Comparison of ENCODE assay signal across 8 mouse cellular contexts in the genomic region with DNA sequence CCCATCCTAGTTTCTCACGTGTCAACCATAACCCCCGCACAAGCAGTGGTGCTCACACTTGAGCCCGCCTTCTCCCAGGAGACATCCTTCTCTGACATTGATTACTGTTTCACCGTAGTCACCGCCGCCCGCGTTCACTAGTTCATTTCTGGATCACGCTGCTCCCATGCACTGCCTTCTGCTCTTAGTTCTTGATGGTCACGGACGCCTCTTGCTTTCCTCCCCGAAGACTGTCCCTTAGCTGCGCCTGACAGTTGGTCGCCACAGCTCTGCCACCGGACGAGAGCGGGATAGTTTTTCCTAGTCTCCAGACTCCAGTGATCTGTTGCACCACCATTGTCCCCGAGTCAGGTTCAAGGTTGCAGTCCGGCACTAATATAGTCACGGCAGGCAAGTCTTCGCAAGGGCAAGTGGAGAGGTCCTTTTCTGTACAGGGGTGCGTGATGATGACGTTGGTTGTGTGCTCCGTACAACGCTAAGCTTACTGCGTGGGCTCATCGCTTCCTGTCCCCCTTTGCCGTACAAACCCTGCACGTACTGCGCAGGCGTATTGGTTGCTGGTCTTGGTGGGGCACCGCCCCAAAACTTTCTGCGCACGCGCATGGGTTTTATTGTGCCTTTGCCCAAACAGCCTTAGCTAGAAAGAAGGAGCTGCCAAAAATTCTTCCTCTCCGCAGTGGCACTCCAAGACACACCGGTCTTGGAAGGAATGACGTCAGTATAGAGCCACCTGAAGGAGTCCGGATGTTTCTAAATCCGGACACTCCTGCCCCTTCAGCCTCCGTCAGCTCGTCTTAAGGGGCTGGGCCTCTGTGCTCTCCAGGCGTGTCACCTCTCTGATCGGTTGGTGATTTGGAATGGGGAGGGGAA. TPM values are rescaled to one million over a fixed set of nuclear protein-coding genes. Genes with fewer than 3 reads are reported as not detected.
DNase-seq lines count a peak whose midpoint lies in the region; ATAC-seq and TF ChIP-seq lines count a peak whose summit lies in the region.

A gene (plus strand): TSS at position 628 of the 870 bp plus-strand sequence.

- H3ac ChIP-seq in C2C12 (ENCODE audit: control insufficient read depth, insufficient read length, low read depth) (peak within 1 kb of the TSS; percentile 74), myocyte (ENCODE audit: control insufficient read depth, insufficient read length) (peak within 1 kb of the TSS; percentile 41)

- H3K9ac ChIP-seq in heart, embryonic 11.5 days (ENCODE audit: low read depth, low read length) = peak within 1 kb of the TSS; percentile 90
- H3K9ac ChIP-seq in kidney, embryonic 16.5 days (replicated peaks; ENCODE audit: low read length) = peak within 1 kb of the TSS; percentile 78
- peak within 1 kb of the TSS; percentile 82 for H3K9ac ChIP-seq in liver, adult 2 months (ENCODE audit: low read depth, low read length)

- no peak for TF ChIP-seq CTCF in C2C12 (IDR thresholded peaks at IDR 0.05; ENCODE audit: control insufficient read depth, insufficient read depth, insufficient read length)
- TF ChIP-seq CTCF in brain, embryonic 14.5 days (IDR thresholded peaks at IDR 0.05; ENCODE audit: borderline replicate concordance, extremely low read depth, insufficient read depth, insufficient read length) = no peak
- no peak for TF ChIP-seq CTCF in liver, adult 2 months (IDR thresholded peaks at IDR 0.05; ENCODE audit: low read depth, low read length)

- 0 out of 2 replicates have a peak, but pooled peaks cover 6% of the 10 kb centered on the region for H3K9me3 ChIP-seq in erythroblast, embryonic 14.5 days (ENCODE audit: control insufficient read depth, low read length)
- no peaks in the 10 kb centered on the region for H3K9me3 ChIP-seq in heart, embryonic 11.5 days (replicated peaks; ENCODE audit: control insufficient read depth, low read length)
- no peaks in the 10 kb centered on the region for H3K9me3 ChIP-seq in kidney, embryonic 16.5 days (ENCODE audit: low read length)

- peaks cover 42% of the 10 kb centered on the region for H3K4me1 ChIP-seq in erythroblast, embryonic 14.5 days (ENCODE audit: control insufficient read depth)
- H3K4me1 ChIP-seq in heart, embryonic 11.5 days (ENCODE audit: control insufficient read depth, insufficient read depth, low read length) = peaks cover 24% of the 10 kb centered on the region
- peaks cover 22% of the 10 kb centered on the region for H3K4me1 ChIP-seq in kidney, embryonic 16.5 days (ENCODE audit: insufficient read depth, low read length)
- H3K4me1 ChIP-seq in liver, adult 2 months (ENCODE audit: control insufficient read depth, insufficient read depth, low read length) = peaks cover 6% of the 10 kb centered on the region

- H3K27me3 ChIP-seq in C2C12 (ENCODE audit: control insufficient read depth, insufficient read depth, insufficient read length) = no peaks in the 10 kb centered on the region
- H3K27me3 ChIP-seq in erythroblast, embryonic 14.5 days (ENCODE audit: control insufficient read depth) = no peaks in the 10 kb centered on the region
- peaks cover 15% of the 10 kb centered on the region for H3K27me3 ChIP-seq in heart, embryonic 11.5 days (ENCODE audit: control insufficient read depth, insufficient read depth, low read length)
- no peaks in the 10 kb centered on the region for H3K27me3 ChIP-seq in kidney, embryonic 16.5 days (ENCODE audit: insufficient read depth, low read length)
- H3K27me3 ChIP-seq in liver, adult 2 months (ENCODE audit: control insufficient read depth, insufficient read depth, low read length) = no peaks in the 10 kb centered on the region
- no peaks in the 10 kb centered on the region for H3K27me3 ChIP-seq in myocyte (ENCODE audit: control insufficient read depth, insufficient read depth, insufficient read length)
- H3K27me3 ChIP-seq in splenic B cell, adult 2 months (ENCODE audit: control insufficient read depth, insufficient read depth, low read length, poor library complexity, severe bottlenecking) = no peaks in the 10 kb centered on the region

- no peaks in the 10 kb centered on the region for H3K79me3 ChIP-seq in C2C12 (ENCODE audit: low read depth)

- H3K79me2 ChIP-seq in C2C12 (ENCODE audit: control insufficient read depth, insufficient read depth) (peaks cover 7% of the 10 kb centered on the region), myocyte (ENCODE audit: control insufficient read depth, insufficient read depth) (no peaks in the 10 kb centered on the region)
- H3K79me2 ChIP-seq in liver, adult 2 months (ENCODE audit: control insufficient read depth, insufficient read depth, low read length) = peaks cover 5% of the 10 kb centered on the region; the same call in 1 of the 2 replicates

- ATAC-seq in heart, embryonic 11.5 days (replicated peaks; ENCODE audit: insufficient number of reproducible peaks, low FRiP score, low TSS enrichment) = peak; percentile 84
- peak; percentile 93 for ATAC-seq in kidney, embryonic 16.5 days (ENCODE audit: low FRiP score, low TSS enrichment)

- H3K4me2 ChIP-seq in heart, embryonic 11.5 days = peak within 1 kb of the TSS; percentile 99
- peak within 1 kb of the TSS; percentile 95 for H3K4me2 ChIP-seq in kidney, embryonic 16.5 days (replicated peaks; ENCODE audit: low read depth, low read length)
- H3K4me2 ChIP-seq in myocyte (ENCODE audit: low read depth) = peak within 1 kb of the TSS; percentile 84

- no peaks in the 10 kb centered on the region for H3K36me3 ChIP-seq in C2C12 (ENCODE audit: control insufficient read depth, insufficient read depth)
- H3K36me3 ChIP-seq in erythroblast, embryonic 14.5 days (ENCODE audit: control insufficient read depth) = peaks cover 15% of the 10 kb centered on the region
- peaks cover 13% of the 10 kb centered on the region for H3K36me3 ChIP-seq in heart, embryonic 11.5 days (ENCODE audit: control insufficient read depth, insufficient read depth, low read length)
- peaks cover 16% of the 10 kb centered on the region for H3K36me3 ChIP-seq in kidney, embryonic 16.5 days (ENCODE audit: insufficient read depth, low read length)
- H3K36me3 ChIP-seq in liver, adult 2 months (ENCODE audit: control insufficient read depth, insufficient read depth, low read length) = peaks cover 2% of the 10 kb centered on the region; the same call in 1 of the 2 replicates
- H3K36me3 ChIP-seq in myocyte (ENCODE audit: control insufficient read depth, insufficient read depth) = no peaks in the 10 kb centered on the region
- H3K36me3 ChIP-seq in splenic B cell, adult 2 months (ENCODE audit: control insufficient read depth, insufficient read depth, low read length, poor library complexity, severe bottlenecking) = peaks cover 9% of the 10 kb centered on the region; the same call in 1 of the 2 replicates

- no peak for TF ChIP-seq POLR2A in brain, embryonic 14.5 days (IDR thresholded peaks at IDR 0.05; ENCODE audit: borderline replicate concordance, extremely low read depth, insufficient read depth, insufficient read length, poor library complexity, severe bottlenecking)
- TF ChIP-seq POLR2A in liver, adult 2 months (IDR thresholded peaks at IDR 0.05; ENCODE audit: extremely low read depth, insufficient read depth, low read length) = 0 out of 2 replicates have a peak, but pooled peaks have one; percentile 23
- TF ChIP-seq POLR2A in myocyte (IDR thresholded peaks at IDR 0.05; ENCODE audit: insufficient read length, low read depth) = peak; percentile 30

- DNase-seq in brain, embryonic 14.5 days (ENCODE audit: low read depth) = peak; percentile 100
- DNase-seq in liver, adult 2 months (ENCODE audit: extremely low read depth, low read depth, low spot score) = peak; percentile 99
- peak; percentile 100 for DNase-seq in splenic B cell, adult 2 months (ENCODE audit: low read depth, low spot score)

- H3K27ac ChIP-seq in heart, embryonic 11.5 days (ENCODE audit: low read depth, low read length) = peak within 1 kb of the TSS; percentile 92
- H3K27ac ChIP-seq in kidney, embryonic 16.5 days (ENCODE audit: low read length) = peak within 1 kb of the TSS; percentile 96
- H3K27ac ChIP-seq in liver, adult 2 months (replicated peaks; ENCODE audit: insufficient read depth, low read depth, low read length) = peak within 1 kb of the TSS; percentile 77

- H3K4me3 ChIP-seq in C2C12 (ENCODE audit: insufficient read depth, poor library complexity, severe bottlenecking) (peak within 1 kb of the TSS; percentile 43), myocyte (peak within 1 kb of the TSS; percentile 96)
- H3K4me3 ChIP-seq in erythroblast, embryonic 14.5 days (replicated peaks) = peak within 1 kb of the TSS; percentile 84
- H3K4me3 ChIP-seq in heart, embryonic 11.5 days (ENCODE audit: low read depth, low read length) = peak within 1 kb of the TSS; percentile 71
- peak within 1 kb of the TSS; percentile 79 for H3K4me3 ChIP-seq in kidney, embryonic 16.5 days (ENCODE audit: low read length)
- H3K4me3 ChIP-seq in liver, adult 2 months (ENCODE audit: insufficient read depth, low read depth, low read length) = peak within 1 kb of the TSS; percentile 78

- WGBS in heart, embryonic 11.5 days (ENCODE audit: insufficient replicate concordance) = under 1% methylated on average over 44 of the region's 44 CpGs
- WGBS in kidney, embryonic 16.5 days = under 1% methylated on average over 44 of the region's 44 CpGs
- under 1% methylated on average over 44 of the region's 44 CpGs for WGBS in liver, adult 2 months

TF ChIP-seq in C2C12, 6 proteins besides CTCF, POLR2A, EP300 and RAD21:
- TF ChIP-seq MAX (IDR thresholded peaks at IDR 0.05) (peak; percentile 94), MYOG (IDR thresholded peaks at IDR 0.05; ENCODE audit: control insufficient read depth, extremely low read depth, insufficient read length) (no peak), MYOD1 (IDR thresholded peaks at IDR 0.05; ENCODE audit: control insufficient read depth, insufficient read length, low read depth) (no peak), USF1 (IDR thresholded peaks at IDR 0.05; ENCODE audit: low read depth) (no peak), CEBPB (IDR thresholded peaks at IDR 0.05; ENCODE audit: low read depth) (no peak)

TF ChIP-seq in myocyte, 11 proteins besides CTCF, POLR2A, EP300 and RAD21:
- no peak for TF ChIP-seq TCF12 (IDR thresholded peaks at IDR 0.05; ENCODE audit: insufficient read depth, poor library complexity, severe bottlenecking)
- peak; percentile 74 for TF ChIP-seq SRF (IDR thresholded peaks at IDR 0.05; ENCODE audit: control insufficient read depth, insufficient read length, low read depth)
- no peak for TF ChIP-seq E2F4 (IDR thresholded peaks at IDR 0.05; ENCODE audit: insufficient read depth)
- TF ChIP-seq MAX (IDR thresholded peaks at IDR 0.05; ENCODE audit: low read depth) = peak; percentile 98

RNA-seq across cellular contexts. Expression of the gene that starts here (rescaled TPM):
- polyA plus RNA-seq in C2C12 (2012; fragmentation: generic; extraction: Trizol) (7.9 TPM), myocyte (2012; fragmentation: generic; extraction: Trizol) (17.4 TPM)
- polyA plus RNA-seq in brain, embryonic 14.5 days (2012; rRNA removed) = 55.4 and 66.4 TPM in 2 replicates
- 0.18 and 0.20 TPM in 2 replicates for polyA plus RNA-seq in erythroblast, embryonic 14.5 days (2012)
- 4.1 and 6.1 TPM in 2 replicates for polyA plus RNA-seq in heart, embryonic 11.5 days (2014; fragmentation: Nextera tagmentation; extraction: Ambion mirVana)
- polyA plus RNA-seq in kidney, embryonic 16.5 days (2015; fragmentation: Nextera tagmentation; extraction: Ambion mirVana) = 7.2 and 7.8 TPM in 2 replicates
- total RNA-seq in liver, adult 2 months (2014; rRNA removed) = 3.0 and 4.8 TPM in 2 replicates
- polyA plus RNA-seq in liver, adult 2 months (2012; rRNA removed) = 12.5 and 14.0 TPM in 2 replicates

Comparison
In these comparisons a context has a peak if more than half of its experiments do, and no peak if none do; other contexts are left out.
1. Peak in every context shown above with its lines: DNase-seq, ATAC-seq, H3K4me3 ChIP-seq and H3K27ac ChIP-seq.
2. H3K4me3 ChIP-seq: peak in every context shown above with its lines; median percentile 96 in myocyte; 84 in erythroblast, embryonic 14.5 days; 79 in kidney, embryonic 16.5 days; 78 in liver, adult 2 months; 71 in heart, embryonic 11.5 days; 43 in C2C12.